Mouse (Mus musculus) limb, embryonic 15.5 days (tissue): Measurements from ENCODE around the gene Eif3c. TPM values are rescaled to one million over a fixed set of nuclear protein-coding genes. Genes with fewer than 3 reads are reported as not detected.

ENCODE experiments used
- ATAC-seq: fragments of 200-750 bp; cut with Nextera tagmentation; 2 replicates; pipeline ENCODE4 v1.8.0; 2017; ENCODE audit warnings: low read depth, moderate TSS enrichment; ENCODE audit not compliant: insufficient number of reproducible peaks, low FRiP score, low TSS enrichment
- H3K27ac ChIP-seq: fragments of 300-500 bp; sonication (generic); 2 replicates; pipeline ENCODE4 v1.5.1; 2015; ENCODE audit warnings: moderate library complexity, mild to moderate bottlenecking, inconsistent platforms
- H3K27me3 ChIP-seq: fragments of 300-500 bp; sonication (generic); 2 replicates; pipeline ENCODE4 v1.6.1; 2015; ENCODE audit warnings: inconsistent platforms
- H3K36me3 ChIP-seq: fragments of 300-500 bp; sonication (generic); 2 replicates; pipeline ENCODE4 v1.6.1; 2015; ENCODE audit warnings: inconsistent platforms
- H3K4me1 ChIP-seq: fragments of 300-500 bp; sonication (generic); 2 replicates; pipeline ENCODE4 v1.6.1; 2015; ENCODE audit warnings: inconsistent platforms
- H3K4me2 ChIP-seq: fragments of 300-500 bp; sonication (generic); 2 replicates; pipeline ENCODE4 v1.6.1; 2015; ENCODE audit warnings: mild to moderate bottlenecking, inconsistent platforms
- H3K4me3 ChIP-seq: fragments of 300-500 bp; sonication (generic); 2 replicates; pipeline ENCODE4 v1.5.1; 2015; ENCODE audit warnings: mild to moderate bottlenecking, inconsistent platforms
- H3K9ac ChIP-seq: fragments of 300-500 bp; sonication (generic); 2 replicates; pipeline ENCODE4 v1.6.1; 2015; ENCODE audit warnings: inconsistent platforms
- H3K9me3 ChIP-seq: fragments of 300-500 bp; sonication (generic); 2 replicates; pipeline ENCODE4 v1.6.1; 2016; ENCODE audit warnings: inconsistent platforms
- WGBS: fragments of 180-500 bp; shearing (Covaris S2); methylation state at CpG from one replicate; pipeline ENCODE4 v1.1.7; 2015; 5-methylcytosine and 5-hydroxymethylcytosine counted together
- polyA plus RNA-seq: library from polyadenylated mRNA; unstranded; fragments of >200 nt; fragmentation: Nextera tagmentation; extraction: Ambion mirVana; gene quantifications from 2 replicates; pipeline ENCODE4 v1.2.1, GENCODE M21; 2015

Gene Eif3c
- polyA plus RNA-seq, 1 experiment from 2014 or later, result 191 TPM

DNA sequence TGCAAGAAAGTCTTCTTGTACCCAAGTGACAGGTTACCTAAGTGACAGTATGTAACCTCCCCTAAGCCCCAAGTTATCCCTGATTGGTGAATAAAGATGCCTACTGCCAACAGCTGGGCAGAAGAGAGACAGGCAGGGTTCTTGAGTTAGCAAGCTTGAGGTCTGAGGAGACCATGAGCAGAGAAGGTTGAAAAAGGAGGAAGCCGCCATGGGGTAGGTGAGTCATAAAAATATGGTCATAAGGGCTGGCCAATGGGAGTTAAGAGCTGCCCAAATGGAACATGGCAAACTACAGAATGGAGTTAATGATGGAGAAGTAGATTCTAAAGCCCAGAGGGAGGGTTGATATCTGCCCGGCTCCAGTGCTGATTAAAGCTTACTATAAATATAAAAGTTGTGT is 20.6 kb downstream of the Eif3c start:
- ATAC-seq, result no peak
- Histone ChIP-seq H3K9me3 (no peaks in the 10 kb centered on the region), H3K27ac (no peak overlapping the region), H3K27me3 (no peaks in the 10 kb centered on the region), H3K4me3 (no peak overlapping the region), H3K4me2 (no peak overlapping the region), H3K9ac (no peak overlapping the region), H3K4me1 (no peaks in the 10 kb centered on the region), H3K36me3 (peaks cover 68% of the 10 kb centered on the region)
- WGBS, result 86% methylated on average over 2 of the region's 2 CpGs

DNA sequence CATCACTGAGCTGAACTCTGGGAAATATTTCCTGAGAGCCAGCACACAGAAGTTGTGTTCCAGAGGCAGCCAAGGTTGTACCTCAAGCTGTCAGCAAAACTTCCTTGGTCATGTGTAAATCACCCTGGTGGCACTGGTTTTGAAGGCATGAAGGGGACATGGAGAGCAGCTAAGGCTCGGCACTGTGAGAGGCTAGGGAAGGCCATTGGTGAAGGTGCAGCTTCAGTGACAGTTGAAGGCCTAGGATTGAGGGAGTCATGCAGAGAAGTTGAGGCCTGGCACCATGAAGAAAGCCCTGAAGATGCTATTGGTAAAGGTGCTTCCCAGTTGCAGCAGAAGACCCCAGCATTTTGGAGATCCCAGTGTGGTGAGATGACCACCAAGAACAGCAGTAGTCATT is 24.6 kb downstream of the Eif3c start:
- Histone ChIP-seq H3K4me1 (no peaks in the 10 kb centered on the region), H3K4me2 (no peak overlapping the region), H3K36me3 (peaks cover 29% of the 10 kb centered on the region), H3K4me3 (no peak overlapping the region), H3K27ac (no peak overlapping the region), H3K9me3 (no peaks in the 10 kb centered on the region), H3K9ac (no peak overlapping the region), H3K27me3 (peaks cover 6% of the 10 kb centered on the region; the same call in 1 of the 2 replicates)
- ATAC-seq, result no peak
- WGBS, result 76% methylated on average over 1 of the region's 1 CpGs

DNA sequence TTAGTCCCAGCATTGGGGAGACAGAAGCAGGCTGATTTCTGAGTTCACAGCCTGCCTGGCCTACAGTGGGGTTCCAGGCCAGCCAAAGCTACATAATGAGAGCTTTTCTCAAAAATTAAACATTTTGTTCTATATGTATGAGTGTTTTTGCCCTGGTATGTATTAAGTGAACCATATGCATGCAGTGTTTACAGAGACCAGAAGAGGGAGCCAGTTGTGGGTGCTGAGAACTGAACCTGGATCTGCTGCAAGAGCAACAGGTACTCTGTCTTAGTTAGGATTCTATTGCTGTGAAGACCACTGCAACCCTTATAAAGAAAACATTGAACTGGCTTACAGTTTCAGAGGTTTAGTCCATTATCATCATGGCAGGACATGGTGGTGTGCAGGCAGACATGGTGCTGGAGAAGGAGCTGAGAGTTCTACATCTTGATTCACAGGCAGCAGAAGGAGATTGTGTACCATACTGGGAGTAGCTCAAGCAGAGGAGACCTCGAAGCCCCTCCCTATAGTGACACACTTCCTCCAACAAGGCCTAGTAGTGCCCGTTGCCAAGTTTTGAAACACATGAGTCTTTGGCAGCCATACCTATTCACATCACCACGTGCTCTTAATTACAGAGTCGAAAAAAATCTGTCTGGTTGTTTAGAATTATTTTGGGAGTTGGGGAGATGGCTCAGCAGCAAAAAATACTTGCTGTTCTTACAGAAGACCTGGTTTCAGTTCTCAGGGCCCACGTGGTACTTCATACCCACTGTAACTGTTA is 28.2 kb downstream of the Eif3c start:
- 56% methylated on average over 5 of the region's 5 CpGs for WGBS
- no peak overlapping the region for H3K9ac ChIP-seq
- ATAC-seq, result no peak

DNA sequence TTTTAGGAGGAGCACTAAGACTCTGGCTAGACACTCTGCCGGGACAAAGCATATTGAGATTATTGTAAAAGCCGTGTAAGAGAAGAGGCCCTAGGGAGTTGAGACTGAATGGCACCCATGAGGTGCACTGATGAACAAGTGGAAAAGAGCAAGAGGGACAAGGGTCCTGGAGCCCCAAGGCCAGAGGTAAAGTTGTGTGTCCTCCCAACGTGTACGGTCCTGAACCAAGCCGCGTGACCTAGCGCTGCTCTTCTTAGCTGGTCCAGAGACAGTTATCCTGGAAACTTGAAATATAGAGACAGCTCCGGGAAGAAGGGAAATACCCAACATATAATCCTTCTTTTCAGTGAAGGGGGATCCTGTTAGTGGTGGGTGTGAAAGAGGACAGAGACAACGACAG is 29.7 kb downstream of the Eif3c start:
- H3K9ac ChIP-seq, result 0 out of 2 replicates have a peak overlapping the region, but pooled peaks have one; percentile 50
- H3K4me3 ChIP-seq, result peak overlapping the region; percentile 45
- peaks cover 6% of the 10 kb centered on the region; the same call in 1 of the 2 replicates for H3K4me1 ChIP-seq
- no peak for ATAC-seq
- H3K27ac ChIP-seq, result no peak overlapping the region
- peak overlapping the region; percentile 88 for H3K4me2 ChIP-seq
- no peaks in the 10 kb centered on the region for H3K9me3 ChIP-seq
- WGBS, result 56% methylated on average over 9 of the region's 9 CpGs
- peaks cover 17% of the 10 kb centered on the region for H3K27me3 ChIP-seq
- H3K36me3 ChIP-seq, result no peaks in the 10 kb centered on the region

More for the DNA sequence above, 28.2 kb downstream of the Eif3c start:
- Histone ChIP-seq H3K9me3 (no peaks in the 10 kb centered on the region), H3K27ac (no peak overlapping the region), H3K36me3 (no peaks in the 10 kb centered on the region), H3K4me2 (no peak overlapping the region), H3K4me1 (peaks cover 6% of the 10 kb centered on the region; the same call in 1 of the 2 replicates), H3K4me3 (no peak overlapping the region), H3K27me3 (peaks cover 17% of the 10 kb centered on the region)

DNA sequence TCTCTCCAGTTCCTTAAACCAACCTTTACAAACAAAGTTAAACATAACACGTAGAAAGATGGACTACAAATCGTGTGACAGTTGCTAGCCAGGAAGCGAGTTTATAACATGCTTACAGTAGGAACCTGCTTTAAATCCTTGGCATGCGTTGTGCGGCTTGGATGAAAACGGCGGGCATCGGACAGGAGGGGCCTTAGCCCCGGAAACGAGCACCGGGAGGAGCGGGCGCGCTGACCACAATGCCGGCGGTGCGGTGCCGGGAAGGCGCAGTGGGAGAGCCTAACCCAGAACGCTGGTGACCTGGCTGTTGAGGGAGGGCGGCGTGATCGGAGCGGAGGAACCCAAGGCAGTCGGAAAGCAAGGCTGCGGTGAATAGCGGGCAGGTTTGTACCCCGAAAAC is 30.4 kb downstream of the Eif3c start:
- H3K27me3 ChIP-seq, result peaks cover 17% of the 10 kb centered on the region
- WGBS, result 1% methylated on average over 28 of the region's 28 CpGs
- H3K36me3 ChIP-seq, result no peaks in the 10 kb centered on the region
- H3K4me3 ChIP-seq, result peak overlapping the region; percentile 45
- H3K4me2 ChIP-seq, result peak overlapping the region; percentile 88
- peaks cover 6% of the 10 kb centered on the region; the same call in 1 of the 2 replicates for H3K4me1 ChIP-seq
- H3K27ac ChIP-seq, result no peak overlapping the region
- peak overlapping the region; percentile 50 for H3K9ac ChIP-seq
- H3K9me3 ChIP-seq, result no peaks in the 10 kb centered on the region
- no peak for ATAC-seq

DNA sequence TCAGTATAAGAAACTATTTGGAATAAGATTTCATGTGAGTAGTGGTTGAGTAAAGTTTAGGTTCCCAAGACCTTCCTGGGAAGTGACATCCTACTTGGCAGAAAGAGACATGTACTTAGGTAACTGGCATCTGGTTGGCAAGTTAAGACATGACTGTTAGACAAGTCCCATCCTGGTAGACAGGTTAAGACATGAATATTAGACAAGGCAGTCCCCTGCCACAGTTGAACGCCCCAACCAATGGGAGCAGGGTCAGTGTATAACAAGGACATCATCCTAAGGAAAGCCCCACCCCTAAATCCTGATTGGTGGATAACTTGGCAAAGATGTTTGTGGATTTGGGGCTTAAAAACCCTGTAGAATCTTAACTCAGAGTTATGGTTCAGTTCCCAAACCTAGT is 32.8 kb downstream of the Eif3c start:
- 53% methylated on average over 1 of the region's 1 CpGs for WGBS
- H3K36me3 ChIP-seq, result no peaks in the 10 kb centered on the region
- no peak overlapping the region for H3K4me2 ChIP-seq
- ATAC-seq, result no peak
- H3K9me3 ChIP-seq, result no peaks in the 10 kb centered on the region
- H3K4me3 ChIP-seq, result no peak overlapping the region
- peaks cover 6% of the 10 kb centered on the region; the same call in 1 of the 2 replicates for H3K4me1 ChIP-seq
- no peak overlapping the region for H3K27ac ChIP-seq
- no peak overlapping the region for H3K9ac ChIP-seq
- H3K27me3 ChIP-seq, result peaks cover 17% of the 10 kb centered on the region

DNA sequence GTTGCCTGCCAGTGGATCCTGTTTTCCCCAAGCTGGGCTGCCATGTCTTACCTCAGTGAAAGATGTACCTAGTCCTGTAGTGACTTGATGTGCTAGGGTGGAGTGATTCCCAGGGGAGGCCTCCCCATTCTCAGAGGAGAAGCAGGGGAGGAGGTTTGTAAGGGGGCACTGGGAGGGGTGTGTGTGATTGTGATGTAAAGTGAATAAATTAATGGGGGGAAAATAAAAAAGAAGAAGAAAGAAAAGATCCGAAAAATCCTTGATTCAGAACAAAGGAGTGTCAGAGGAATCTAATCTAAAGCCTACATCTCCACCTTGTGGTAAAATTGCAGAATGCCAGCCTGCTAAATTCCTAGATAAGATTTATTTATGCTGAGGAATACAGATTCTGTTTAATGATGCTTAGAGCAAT is 38.0 kb downstream of the Eif3c start:
- Histone ChIP-seq H3K36me3 (no peaks in the 10 kb centered on the region), H3K9me3 (no peaks in the 10 kb centered on the region), H3K27me3 (no peaks in the 10 kb centered on the region), H3K4me2 (no peak overlapping the region), H3K4me1 (0 out of 2 replicates have a peak, but pooled peaks cover 2% of the 10 kb centered on the region), H3K9ac (no peak overlapping the region), H3K4me3 (no peak overlapping the region), H3K27ac (no peak overlapping the region)
- WGBS, result 5% methylated on average over 1 of the region's 1 CpGs
- no peak for ATAC-seq

DNA sequence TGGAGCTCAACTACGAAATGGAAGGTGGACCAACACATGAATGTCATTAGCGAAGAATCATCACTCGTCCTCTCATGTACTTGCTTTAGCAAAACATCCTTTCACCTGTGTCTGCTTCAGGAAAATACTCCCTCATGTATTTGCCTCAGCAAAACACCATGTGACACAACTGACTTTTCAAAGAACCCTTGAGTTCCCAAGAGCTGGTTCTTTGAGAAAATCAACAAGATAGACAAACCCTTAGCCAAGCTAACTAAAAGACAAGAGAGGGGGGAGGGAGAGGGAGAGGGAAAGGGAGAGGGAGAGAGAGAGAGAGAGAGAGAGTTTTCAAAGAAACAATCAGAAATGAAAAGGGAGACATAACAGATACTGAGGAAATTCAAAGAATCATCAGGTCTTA is 42.9 kb downstream of the Eif3c start:
- 0 out of 2 replicates have a peak, but pooled peaks cover 2% of the 10 kb centered on the region for H3K4me1 ChIP-seq
- no peaks in the 10 kb centered on the region for H3K9me3 ChIP-seq
- 75% methylated on average over 3 of the region's 3 CpGs for WGBS
- no peaks in the 10 kb centered on the region for H3K27me3 ChIP-seq
- H3K4me2 ChIP-seq, result no peak overlapping the region
- no peaks in the 10 kb centered on the region for H3K36me3 ChIP-seq
- H3K9ac ChIP-seq, result no peak overlapping the region
- H3K27ac ChIP-seq, result no peak overlapping the region
- ATAC-seq, result no peak
- H3K4me3 ChIP-seq, result no peak overlapping the region

DNA sequence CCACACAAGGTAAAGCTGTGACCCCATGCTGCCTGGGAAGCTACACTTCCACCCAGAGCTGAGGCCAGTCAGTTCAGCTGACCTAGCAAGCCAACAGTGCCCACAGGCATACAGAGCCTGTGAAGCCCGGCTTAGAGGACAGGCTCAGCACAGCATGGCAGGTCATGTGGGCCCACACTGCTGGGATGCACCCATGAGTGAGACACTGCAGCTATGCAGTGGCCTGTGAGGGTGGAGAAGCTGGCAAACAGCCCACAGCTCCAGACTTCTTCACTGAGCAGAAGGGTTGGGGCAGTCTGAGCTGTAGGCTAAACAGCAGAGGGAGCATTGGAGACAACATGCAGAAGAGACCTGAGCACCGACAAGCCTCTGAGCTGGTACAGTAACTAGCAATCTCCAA is 46.7 kb downstream of the Eif3c start:
- no peaks in the 10 kb centered on the region for H3K36me3 ChIP-seq
- no peaks in the 10 kb centered on the region for H3K4me1 ChIP-seq
- H3K27me3 ChIP-seq, result no peaks in the 10 kb centered on the region
- no peak overlapping the region for H3K9ac ChIP-seq
- 50% methylated on average over 2 of the region's 2 CpGs for WGBS
- H3K27ac ChIP-seq, result no peak overlapping the region
- H3K4me3 ChIP-seq, result no peak overlapping the region
- no peaks in the 10 kb centered on the region for H3K9me3 ChIP-seq
- no peak for ATAC-seq
- no peak overlapping the region for H3K4me2 ChIP-seq

DNA sequence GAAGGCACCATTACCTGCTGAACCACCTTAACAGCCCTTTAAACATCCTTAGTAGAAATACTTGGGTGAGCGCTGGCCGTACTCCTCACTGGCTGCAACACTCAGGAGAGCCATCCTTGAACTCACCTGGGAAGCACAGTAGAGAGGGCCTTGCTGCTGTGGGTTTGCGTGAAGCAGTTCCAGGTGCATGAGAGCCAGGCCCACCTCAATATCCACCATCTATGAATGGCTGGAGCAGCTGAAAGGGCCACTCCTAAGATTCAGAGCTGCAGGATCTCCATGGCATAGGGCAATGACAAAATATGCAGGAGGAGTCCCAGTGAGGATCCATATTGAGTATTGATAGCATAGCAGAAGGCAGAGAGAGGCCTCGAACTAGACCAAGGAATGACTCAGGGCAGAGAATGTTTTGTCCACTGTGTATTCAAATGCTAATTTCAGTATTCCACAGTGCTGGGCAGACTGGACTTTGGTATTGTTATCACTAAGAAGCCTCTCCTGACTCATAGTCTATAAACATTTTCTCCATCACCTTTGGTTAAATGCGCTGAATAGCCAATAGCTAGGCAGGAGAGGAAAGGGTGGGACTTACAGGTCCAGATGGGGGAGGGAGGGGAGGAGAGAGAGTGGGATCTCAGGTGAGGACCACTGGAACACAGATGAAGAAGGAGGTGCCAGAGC is 47.8 kb downstream of the Eif3c start:
- H3K4me3 ChIP-seq, result no peak overlapping the region
- ATAC-seq, result no peak
- no peaks in the 10 kb centered on the region for H3K36me3 ChIP-seq
- H3K4me2 ChIP-seq, result no peak overlapping the region
- H3K9ac ChIP-seq, result no peak overlapping the region
- no peak overlapping the region for H3K27ac ChIP-seq
- H3K9me3 ChIP-seq, result no peaks in the 10 kb centered on the region
- no peaks in the 10 kb centered on the region for H3K27me3 ChIP-seq
- 87% methylated on average over 5 of the region's 5 CpGs for WGBS
- no peaks in the 10 kb centered on the region for H3K4me1 ChIP-seq

DNA sequence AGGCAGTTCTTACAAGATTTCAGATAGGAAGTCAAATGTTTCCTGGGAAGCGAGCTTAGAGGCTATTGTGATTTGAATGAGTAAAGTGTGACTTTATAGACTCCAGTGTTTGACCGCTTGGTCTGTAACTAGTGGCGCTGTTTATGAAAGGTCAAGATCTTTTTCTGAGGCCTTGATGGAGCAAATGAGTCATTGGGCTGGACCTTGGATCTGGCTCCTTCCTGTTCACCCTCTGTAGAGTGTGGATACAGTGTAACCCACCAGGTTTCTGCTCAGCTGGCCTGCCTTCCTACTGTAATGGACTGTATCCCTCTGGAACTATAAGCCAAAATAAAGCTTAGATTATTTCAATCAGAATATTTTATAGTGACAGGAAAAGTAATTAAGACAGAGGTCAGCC is 54.9 kb downstream of the Eif3c start:
- H3K36me3 ChIP-seq, result no peaks in the 10 kb centered on the region
- H3K4me2 ChIP-seq, result no peak overlapping the region
- no peak overlapping the region for H3K9ac ChIP-seq
- no peak for ATAC-seq
- H3K4me1 ChIP-seq, result no peaks in the 10 kb centered on the region
- no peaks in the 10 kb centered on the region for H3K27me3 ChIP-seq
- no peaks in the 10 kb centered on the region for H3K9me3 ChIP-seq
- WGBS, result 80% methylated on average over 3 of the region's 3 CpGs
- H3K4me3 ChIP-seq, result no peak overlapping the region
- no peak overlapping the region for H3K27ac ChIP-seq

DNA sequence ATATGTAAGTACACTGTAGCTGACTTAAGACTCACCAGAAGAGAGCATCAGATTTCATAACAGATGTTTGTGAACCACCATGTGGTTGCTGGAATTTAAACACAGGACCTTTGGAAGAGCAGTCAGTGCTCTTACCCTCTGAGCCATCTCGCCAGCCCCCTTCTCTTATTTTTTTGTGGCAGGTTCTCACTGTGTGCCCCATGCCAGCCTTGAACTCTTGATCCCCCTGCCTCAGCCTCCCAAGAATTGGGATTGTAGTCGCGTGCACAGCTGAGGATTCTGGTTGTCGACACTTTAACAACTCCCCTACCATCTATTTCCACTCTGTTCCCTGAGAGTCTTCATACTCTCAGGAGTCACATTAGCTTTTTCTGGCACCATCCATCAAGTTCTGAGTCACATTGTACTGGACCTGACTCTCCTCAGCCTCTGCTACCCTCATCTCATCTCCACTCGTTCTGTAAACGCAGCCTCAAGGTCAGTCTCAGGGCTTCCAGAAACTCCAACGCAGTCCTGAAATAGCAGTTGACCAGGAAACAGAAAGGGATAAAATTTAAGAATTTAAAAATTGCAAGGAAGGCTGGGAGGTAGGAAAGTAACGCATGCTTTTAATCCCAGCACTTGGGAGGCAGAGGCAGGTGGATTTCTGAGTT is 59.0 kb downstream of the Eif3c start:
- Histone ChIP-seq H3K27me3 (no peaks in the 10 kb centered on the region), H3K9me3 (no peaks in the 10 kb centered on the region), H3K9ac (no peak overlapping the region), H3K36me3 (no peaks in the 10 kb centered on the region), H3K4me3 (no peak overlapping the region), H3K27ac (no peak overlapping the region), H3K4me2 (no peak overlapping the region), H3K4me1 (no peaks in the 10 kb centered on the region)
- no peak for ATAC-seq
- 82% methylated on average over 8 of the region's 8 CpGs for WGBS
